Mouse (Mus musculus) midbrain, embryonic 11.5 days (tissue): Measurements from ENCODE around the gene Hacd3. TPM values are rescaled to one million over a fixed set of nuclear protein-coding genes. Genes with fewer than 3 reads are reported as not detected.

Experiments
- ATAC-seq: fragments of 200-750 bp; cut with Nextera tagmentation; 2 replicates; pipeline ENCODE4 v1.8.0; 2017; ENCODE audit warnings: moderate TSS enrichment, moderate library complexity; ENCODE audit not compliant: low FRiP score
- DNase-seq: peaks from one replicate; pipeline ENCODE4 v3.0.0; 2015; ENCODE audit warnings: low spot score; ENCODE audit errors: missing footprints
- H3K27ac ChIP-seq: fragments of 300-500 bp; sonication (generic); 2 replicates; pipeline ENCODE4 v1.5.1; 2014; ENCODE audit warnings: low read depth, low read length
- H3K27me3 ChIP-seq: fragments of 300-500 bp; sonication (generic); 2 replicates; pipeline ENCODE4 v1.6.1; 2014; ENCODE audit warnings: mild to moderate bottlenecking, low read length, moderate library complexity, mixed read lengths; ENCODE audit not compliant: control insufficient read depth, insufficient read depth
- H3K36me3 ChIP-seq: fragments of 300-500 bp; sonication (generic); 2 replicates; pipeline ENCODE4 v1.6.1; 2014; ENCODE audit warnings: mild to moderate bottlenecking, low read length, moderate library complexity, mixed read lengths; ENCODE audit not compliant: control insufficient read depth, insufficient read depth
- H3K4me1 ChIP-seq: fragments of 300-500 bp; sonication (generic); 2 replicates; pipeline ENCODE4 v1.6.1; 2014; ENCODE audit warnings: low read length; ENCODE audit not compliant: control insufficient read depth, insufficient read depth
- H3K4me2 ChIP-seq: fragments of 300-500 bp; sonication (generic); 2 replicates; pipeline ENCODE4 v1.6.1; 2014; ENCODE audit warnings: mild to moderate bottlenecking, moderate library complexity
- H3K4me3 ChIP-seq: fragments of 300-500 bp; sonication (generic); 2 replicates; pipeline ENCODE4 v1.5.1; 2014; ENCODE audit warnings: low read depth, low read length
- H3K9ac ChIP-seq: fragments of 300-500 bp; sonication (generic); 2 replicates; pipeline ENCODE4 v1.6.1; 2014; ENCODE audit warnings: low read length
- H3K9me3 ChIP-seq: fragments of 300-500 bp; sonication (generic); 2 replicates; pipeline ENCODE4 v1.6.1; 2016; ENCODE audit warnings: low read length; ENCODE audit not compliant: control insufficient read depth
- WGBS: fragments of 180-500 bp; shearing (Covaris S2); extraction: QIAGEN DNeasy Blood & Tissue Kit; methylation state at CpG from one replicate; pipeline ENCODE4 v1.1.7; 2014; 5-methylcytosine and 5-hydroxymethylcytosine counted together
- polyA plus RNA-seq: library from polyadenylated mRNA; unstranded; fragments of >200 nt; fragmentation: Nextera tagmentation; extraction: Ambion mirVana; gene quantifications from 2 replicates; pipeline ENCODE4 v1.2.1, GENCODE M21; 2014

The Hacd3 gene
- polyA plus RNA-seq, 1 experiment from 2014 or later: 97.5 TPM

- H3K27me3 ChIP-seq: no peaks in the 10 kb centered on the region
- peaks cover 43% of the 10 kb centered on the region for H3K36me3 ChIP-seq
- H3K9ac ChIP-seq: no peak overlapping the region
- H3K4me1 ChIP-seq: no peaks in the 10 kb centered on the region
- no peak overlapping the region for H3K27ac ChIP-seq
- H3K4me3 ChIP-seq: no peak overlapping the region
- ATAC-seq (no peak), DNase-seq (peak; percentile 74)
- H3K9me3 ChIP-seq: no peaks in the 10 kb centered on the region
- 73% methylated on average over 1 of the region's 1 CpGs for WGBS
- no peak overlapping the region for H3K4me2 ChIP-seq
Observed at GRCm38 (mm10) chr9:64981904-64982303, 39.6 kb downstream of the Hacd3 start.

DNA sequence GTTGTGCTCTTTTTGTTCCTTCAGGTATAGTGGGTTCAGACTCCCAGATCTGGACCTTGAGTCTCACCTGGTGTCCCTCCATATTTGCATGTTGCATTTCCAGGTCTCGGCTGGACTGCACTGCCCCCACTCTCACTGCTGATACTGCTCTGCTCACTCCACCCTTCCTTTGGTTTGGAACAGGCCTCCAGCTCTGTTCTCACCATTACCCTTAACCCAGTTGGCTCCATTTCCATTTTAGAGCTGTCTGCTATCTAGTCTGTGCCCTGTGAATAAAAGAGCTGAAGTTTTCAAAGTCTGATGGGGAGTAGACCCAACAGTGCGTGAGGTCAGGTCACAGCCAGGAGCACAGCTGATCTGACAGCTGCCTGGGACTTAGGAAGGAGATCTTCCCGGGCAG is 40.9 kb downstream of the Hacd3 start:
- Histone ChIP-seq H3K27ac (no peak overlapping the region), H3K4me2 (no peak overlapping the region), H3K4me3 (no peak overlapping the region), H3K4me1 (no peaks in the 10 kb centered on the region), H3K9me3 (no peaks in the 10 kb centered on the region), H3K27me3 (no peaks in the 10 kb centered on the region), H3K36me3 (peaks cover 38% of the 10 kb centered on the region), H3K9ac (no peak overlapping the region)
- DNase-seq (no peak), ATAC-seq (no peak)
- 85% methylated on average over 3 of the region's 3 CpGs for WGBS

DNA sequence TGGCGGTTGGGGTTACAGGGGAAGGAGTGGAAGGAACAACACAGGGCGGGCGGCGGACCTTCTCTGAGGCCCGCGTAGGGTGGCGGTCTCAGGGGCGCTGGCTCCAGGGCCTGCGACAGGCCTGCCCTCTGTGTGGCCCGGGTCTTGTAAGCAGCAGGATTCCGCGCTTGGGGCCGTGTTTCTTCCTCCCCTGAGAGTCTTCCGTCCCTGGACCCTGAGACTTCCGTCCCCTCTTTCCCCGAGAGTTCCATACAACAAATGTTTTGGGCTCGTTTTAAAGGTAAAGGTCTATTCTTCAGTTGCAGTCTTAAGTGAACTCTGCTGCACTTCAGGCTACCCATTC is 60.5 kb downstream of the Hacd3 start:
- Histone ChIP-seq H3K4me3 (peak overlapping the region; percentile 66), H3K9ac (peak overlapping the region; percentile 90), H3K9me3 (no peaks in the 10 kb centered on the region), H3K36me3 (no peaks in the 10 kb centered on the region; the same call in 1 of the 2 replicates), H3K4me1 (peaks cover 6% of the 10 kb centered on the region; the same call in 1 of the 2 replicates), H3K27me3 (no peaks in the 10 kb centered on the region), H3K4me2 (peak overlapping the region; percentile 64), H3K27ac (peak overlapping the region; percentile 60)
- ATAC-seq (peak; percentile 83), DNase-seq (no peak)
- WGBS: under 1% methylated on average over 17 of the region's 17 CpGs

GRCm38 (mm10) chr9:64960117-64960977 is 61.1 kb downstream of the Hacd3 start, which contains the start of gene Ints14:
Gene Ints14 (plus strand): TSS chr9:64960905.
- Histone ChIP-seq H3K9ac (peak within 1 kb of the TSS; percentile 90), H3K4me2 (peak within 1 kb of the TSS; percentile 64), H3K4me3 (peak within 1 kb of the TSS; percentile 66), H3K4me1 (peaks cover 6% of the 10 kb centered on the region; the same call in 1 of the 2 replicates), H3K36me3 (no peaks in the 10 kb centered on the region; the same call in 1 of the 2 replicates), H3K27ac (peak within 1 kb of the TSS; percentile 60), H3K27me3 (no peaks in the 10 kb centered on the region), H3K9me3 (no peaks in the 10 kb centered on the region)
- WGBS: 5% methylated on average over 29 of the region's 29 CpGs
- peak; percentile 100 for DNase-seq
- peak; percentile 97 for ATAC-seq

DNA sequence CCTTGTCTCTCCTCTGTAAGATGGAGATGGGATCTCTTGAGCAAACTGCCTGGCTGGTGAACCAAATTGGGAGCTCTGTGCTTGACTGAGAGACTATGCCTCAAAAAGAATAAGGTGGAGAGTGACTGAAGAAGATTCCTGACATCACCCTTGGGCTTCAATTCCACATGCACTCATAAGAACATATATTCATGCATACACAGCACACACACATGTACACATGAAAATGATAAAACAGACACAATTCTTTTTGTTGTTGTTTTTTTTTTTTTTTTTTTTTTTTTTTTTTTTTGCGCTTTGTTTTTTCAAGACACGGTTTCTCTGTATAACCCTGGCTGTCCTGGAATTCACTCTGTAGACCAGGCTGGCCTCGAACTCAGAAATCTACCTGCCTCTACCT is 64.2 kb downstream of the Hacd3 start:
- no peak overlapping the region for H3K9ac ChIP-seq
- 92% methylated on average over 3 of the region's 3 CpGs for WGBS
- no peak overlapping the region for H3K4me3 ChIP-seq
- peaks cover 6% of the 10 kb centered on the region; the same call in 1 of the 2 replicates for H3K4me1 ChIP-seq
- no peaks in the 10 kb centered on the region for H3K9me3 ChIP-seq
- no peaks in the 10 kb centered on the region for H3K36me3 ChIP-seq
- H3K27me3 ChIP-seq: no peaks in the 10 kb centered on the region
- H3K4me2 ChIP-seq: no peak overlapping the region
- no peak for ATAC-seq
- H3K27ac ChIP-seq: no peak overlapping the region
- no peak for DNase-seq

DNA sequence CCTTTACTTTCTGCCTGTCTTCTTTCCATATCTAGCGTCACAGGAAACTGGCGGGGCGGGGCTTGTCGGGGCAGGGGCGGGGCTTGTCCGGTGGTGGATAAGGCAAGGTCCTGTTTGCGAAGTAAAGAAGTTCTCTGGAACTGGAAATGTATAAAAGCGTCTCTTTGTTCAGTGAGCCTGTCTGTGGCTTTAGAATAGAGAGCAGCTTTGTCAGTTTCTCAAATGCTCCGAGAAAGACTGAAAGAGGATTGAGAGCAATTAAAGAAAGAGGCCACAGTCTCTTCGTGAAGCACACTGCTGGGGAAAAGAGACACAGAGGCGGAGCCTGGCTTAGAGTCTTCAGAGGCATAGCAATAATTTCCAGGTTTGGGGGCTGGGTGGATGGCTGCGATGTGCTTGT is 65.2 kb downstream of the Hacd3 start:
- 29% methylated on average over 12 of the region's 12 CpGs for WGBS
- H3K27ac ChIP-seq: no peak overlapping the region

GRCm38 (mm10) chr9:64953190-64953589 is 68.3 kb downstream of the Hacd3 start:
- H3K4me3 ChIP-seq: no peak overlapping the region
- DNase-seq (no peak), ATAC-seq (no peak)
- 82% methylated on average over 7 of the region's 7 CpGs for WGBS
- no peaks in the 10 kb centered on the region for H3K4me1 ChIP-seq
- H3K36me3 ChIP-seq: no peaks in the 10 kb centered on the region
- H3K27ac ChIP-seq: no peak overlapping the region
- H3K9ac ChIP-seq: no peak overlapping the region
- no peak overlapping the region for H3K4me2 ChIP-seq
- no peaks in the 10 kb centered on the region for H3K9me3 ChIP-seq
- H3K27me3 ChIP-seq: no peaks in the 10 kb centered on the region

More for the DNA sequence above, 65.2 kb downstream of the Hacd3 start:
- ATAC-seq (no peak), DNase-seq (no peak)
- Histone ChIP-seq H3K9ac (no peak overlapping the region), H3K36me3 (no peaks in the 10 kb centered on the region), H3K4me2 (no peak overlapping the region), H3K4me1 (no peaks in the 10 kb centered on the region; the same call in 1 of the 2 replicates), H3K4me3 (no peak overlapping the region), H3K9me3 (no peaks in the 10 kb centered on the region), H3K27me3 (no peaks in the 10 kb centered on the region)

DNA sequence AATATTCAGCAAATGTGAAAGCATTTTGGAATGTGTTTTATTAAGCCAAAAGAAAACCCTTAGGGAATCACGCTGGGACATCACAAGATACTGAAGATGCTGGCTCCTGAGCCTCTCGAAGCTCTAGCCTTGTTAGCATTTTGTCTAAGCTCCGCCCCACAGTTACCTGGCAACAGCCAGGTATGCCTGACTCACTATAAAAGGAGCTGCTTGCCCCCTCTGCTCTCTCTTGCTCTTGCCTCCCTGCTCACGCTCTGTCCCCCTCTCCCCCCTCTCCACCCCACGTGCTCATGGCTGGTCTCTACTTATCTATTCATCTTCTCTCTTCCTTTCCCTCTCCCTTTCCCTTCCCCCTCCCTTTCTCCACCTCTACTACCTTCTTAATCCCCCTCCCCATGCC is 69.4 kb downstream of the Hacd3 start:
- Histone ChIP-seq H3K27me3 (no peaks in the 10 kb centered on the region), H3K27ac (no peak overlapping the region), H3K4me3 (no peak overlapping the region), H3K4me2 (no peak overlapping the region), H3K36me3 (no peaks in the 10 kb centered on the region), H3K4me1 (no peaks in the 10 kb centered on the region), H3K9me3 (no peaks in the 10 kb centered on the region), H3K9ac (no peak overlapping the region)
- DNase-seq (no peak), ATAC-seq (no peak)
- WGBS: 12% methylated on average over 5 of the region's 5 CpGs

DNA sequence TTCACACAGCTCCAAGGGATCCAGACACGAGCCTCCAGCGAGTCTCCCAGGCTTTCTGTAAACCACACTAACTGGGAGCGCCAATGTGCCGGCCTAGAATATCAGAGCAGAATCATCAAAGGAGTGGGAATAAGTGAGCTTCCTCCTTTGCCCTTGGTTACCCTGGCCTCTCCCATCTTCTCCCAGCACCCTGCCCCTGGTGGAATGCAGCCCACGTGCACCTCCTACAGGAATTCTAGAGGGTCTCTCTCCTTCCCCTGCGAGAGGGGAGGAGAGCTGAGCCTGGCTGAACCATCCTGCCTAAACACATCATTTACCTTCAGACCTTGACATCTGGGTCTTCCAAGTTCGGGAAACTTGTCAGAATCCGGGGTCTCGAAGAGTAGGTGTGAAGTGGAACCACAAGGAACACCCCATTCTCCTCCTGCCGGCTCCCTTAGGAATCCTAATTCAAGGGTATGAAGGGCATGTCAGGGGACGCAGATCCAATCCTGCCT is 70.3 kb downstream of the Hacd3 start, which contains the start of gene Slc24a1:
Gene Slc24a1 (minus strand): TSS at position 447 of the 497 bp plus-strand sequence.
- no peaks in the 10 kb centered on the region for H3K9me3 ChIP-seq
- H3K36me3 ChIP-seq: no peaks in the 10 kb centered on the region
- DNase-seq: no peak
- ATAC-seq: no peak
- H3K4me1 ChIP-seq: no peaks in the 10 kb centered on the region
- H3K27ac ChIP-seq: no peak within 1 kb of the TSS
- no peaks in the 10 kb centered on the region for H3K27me3 ChIP-seq
- H3K9ac ChIP-seq: no peak within 1 kb of the TSS
- H3K4me3 ChIP-seq: no peak within 1 kb of the TSS
- no peak within 1 kb of the TSS for H3K4me2 ChIP-seq
- WGBS: 38% methylated on average over 11 of the region's 11 CpGs
